Mouse (Mus musculus) limb, embryonic 15.5 days (tissue): ENCODE measurements around the gene Cep170. TPM values are rescaled to one million over a fixed set of nuclear protein-coding genes. Genes with fewer than 3 reads are reported as not detected.

Experiments used
- ATAC-seq: fragments of 200-750 bp; cut with Nextera tagmentation; 2 replicates; pipeline ENCODE4 v1.8.0; 2017; ENCODE audit warnings: low read depth, moderate TSS enrichment; ENCODE audit not compliant: insufficient number of reproducible peaks, low FRiP score, low TSS enrichment
- H3K27ac ChIP-seq: fragments of 300-500 bp; sonication (generic); 2 replicates; pipeline ENCODE4 v1.5.1; 2015; ENCODE audit warnings: moderate library complexity, mild to moderate bottlenecking, inconsistent platforms
- H3K27me3 ChIP-seq: fragments of 300-500 bp; sonication (generic); 2 replicates; pipeline ENCODE4 v1.6.1; 2015; ENCODE audit warnings: inconsistent platforms
- H3K36me3 ChIP-seq: fragments of 300-500 bp; sonication (generic); 2 replicates; pipeline ENCODE4 v1.6.1; 2015; ENCODE audit warnings: inconsistent platforms
- H3K4me1 ChIP-seq: fragments of 300-500 bp; sonication (generic); 2 replicates; pipeline ENCODE4 v1.6.1; 2015; ENCODE audit warnings: inconsistent platforms
- H3K4me2 ChIP-seq: fragments of 300-500 bp; sonication (generic); 2 replicates; pipeline ENCODE4 v1.6.1; 2015; ENCODE audit warnings: mild to moderate bottlenecking, inconsistent platforms
- H3K4me3 ChIP-seq: fragments of 300-500 bp; sonication (generic); 2 replicates; pipeline ENCODE4 v1.5.1; 2015; ENCODE audit warnings: mild to moderate bottlenecking, inconsistent platforms
- H3K9ac ChIP-seq: fragments of 300-500 bp; sonication (generic); 2 replicates; pipeline ENCODE4 v1.6.1; 2015; ENCODE audit warnings: inconsistent platforms
- H3K9me3 ChIP-seq: fragments of 300-500 bp; sonication (generic); 2 replicates; pipeline ENCODE4 v1.6.1; 2016; ENCODE audit warnings: inconsistent platforms
- WGBS: fragments of 180-500 bp; shearing (Covaris S2); methylation state at CpG from one replicate; pipeline ENCODE4 v1.1.7; 2015; 5-methylcytosine and 5-hydroxymethylcytosine counted together
- polyA plus RNA-seq: library from polyadenylated mRNA; unstranded; fragments of >200 nt; fragmentation: Nextera tagmentation; extraction: Ambion mirVana; gene quantifications from 2 replicates; pipeline ENCODE4 v1.2.1, GENCODE M21; 2015

Gene Cep170
- polyA plus RNA-seq, 1 experiment from 2014 or later, result 30.1 TPM

DNA sequence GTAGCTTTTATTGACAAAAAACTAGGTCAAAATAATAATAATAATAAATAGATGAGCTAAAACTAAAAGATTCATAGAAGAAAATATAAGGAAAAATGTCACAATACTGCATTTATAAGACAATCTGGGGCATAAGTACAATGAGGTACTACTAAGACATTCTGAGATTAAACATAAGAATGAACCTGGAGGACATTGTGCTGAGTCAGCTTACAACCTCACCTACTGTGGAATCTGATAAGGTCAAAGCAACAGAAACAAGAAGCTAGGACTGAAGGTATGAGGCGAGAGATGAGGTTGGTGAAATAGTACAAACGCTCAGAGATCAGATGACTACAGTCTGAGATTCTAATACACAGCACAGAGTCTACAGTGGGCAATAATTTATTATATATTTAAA lies 86.5 kb downstream of the Cep170 start:
- H3K4me2 ChIP-seq, result no peak overlapping the region
- 91% methylated on average over 2 of the region's 2 CpGs for WGBS
- no peaks in the 10 kb centered on the region for H3K9me3 ChIP-seq
- no peak for ATAC-seq
- no peak overlapping the region for H3K27ac ChIP-seq
- peaks cover 18% of the 10 kb centered on the region for H3K36me3 ChIP-seq
- no peak overlapping the region for H3K4me3 ChIP-seq
- H3K4me1 ChIP-seq, result no peaks in the 10 kb centered on the region
- no peaks in the 10 kb centered on the region for H3K27me3 ChIP-seq
- no peak overlapping the region for H3K9ac ChIP-seq

- Histone ChIP-seq H3K27me3 (no peaks in the 10 kb centered on the region), H3K36me3 (peaks cover 5% of the 10 kb centered on the region; the same call in 1 of the 2 replicates), H3K9ac (no peak overlapping the region), H3K27ac (no peak overlapping the region), H3K4me1 (no peaks in the 10 kb centered on the region), H3K4me3 (no peak overlapping the region), H3K4me2 (no peak overlapping the region), H3K9me3 (no peaks in the 10 kb centered on the region)
- no peak for ATAC-seq
- 87% methylated on average over 20 of the region's 20 CpGs for WGBS
These were observed 89.1 kb downstream of the Cep170 start for GRCm38 (mm10) chr1:176724771-176725170.

GRCm38 (mm10) chr1:176723858-176724713 lies 89.8 kb downstream of the Cep170 start:
- no peaks in the 10 kb centered on the region for H3K9me3 ChIP-seq
- no peak overlapping the region for H3K4me3 ChIP-seq
- ATAC-seq, result no peak
- H3K36me3 ChIP-seq, result peaks cover 5% of the 10 kb centered on the region; the same call in 1 of the 2 replicates
- no peak overlapping the region for H3K9ac ChIP-seq
- no peak overlapping the region for H3K27ac ChIP-seq
- H3K4me2 ChIP-seq, result no peak overlapping the region
- no peaks in the 10 kb centered on the region for H3K27me3 ChIP-seq
- no peaks in the 10 kb centered on the region for H3K4me1 ChIP-seq
- WGBS, result 67% methylated on average over 8 of the region's 8 CpGs

GRCm38 (mm10) chr1:176712436-176712835 lies 101.4 kb downstream of the Cep170 start:
- no peak for ATAC-seq
- no peak overlapping the region for H3K27ac ChIP-seq
- H3K36me3 ChIP-seq, result no peaks in the 10 kb centered on the region
- no peaks in the 10 kb centered on the region for H3K27me3 ChIP-seq
- H3K9ac ChIP-seq, result no peak overlapping the region
- H3K4me1 ChIP-seq, result no peaks in the 10 kb centered on the region
- 29% methylated on average over 2 of the region's 2 CpGs for WGBS
- H3K4me2 ChIP-seq, result no peak overlapping the region
- H3K4me3 ChIP-seq, result no peak overlapping the region
- H3K9me3 ChIP-seq, result no peaks in the 10 kb centered on the region

DNA sequence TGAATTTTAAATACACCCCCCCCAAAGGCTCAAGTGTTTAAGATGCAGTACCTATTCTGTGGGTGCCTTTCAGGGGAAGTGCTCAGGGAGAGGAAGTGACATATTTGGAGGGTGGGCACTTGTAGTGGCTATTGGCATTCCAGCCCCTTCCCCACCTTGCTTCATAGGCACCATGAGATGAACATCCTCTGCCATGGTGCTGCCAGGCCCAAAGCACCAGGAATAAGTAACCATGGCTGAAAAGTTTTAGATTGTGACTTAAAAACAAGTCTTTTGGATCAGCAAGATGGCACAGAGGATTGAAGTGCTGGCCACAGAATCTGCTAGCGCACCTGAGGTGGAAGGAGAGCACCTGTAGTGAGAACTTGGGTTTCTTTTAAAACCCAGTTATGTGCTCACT lies 113.6 kb downstream of the Cep170 start:
- no peaks in the 10 kb centered on the region for H3K9me3 ChIP-seq

GRCm38 (mm10) chr1:176699793-176700192 lies 114.1 kb downstream of the Cep170 start:
- Histone ChIP-seq H3K4me1 (no peaks in the 10 kb centered on the region), H3K36me3 (no peaks in the 10 kb centered on the region), H3K9ac (no peak overlapping the region), H3K27me3 (no peaks in the 10 kb centered on the region), H3K27ac (no peak overlapping the region), H3K4me2 (no peak overlapping the region), H3K9me3 (no peaks in the 10 kb centered on the region), H3K4me3 (no peak overlapping the region)
- ATAC-seq, result no peak

More for the DNA sequence above, 113.6 kb downstream of the Cep170 start:
- H3K36me3 ChIP-seq, result no peaks in the 10 kb centered on the region
- H3K9ac ChIP-seq, result no peak overlapping the region
- ATAC-seq, result no peak
- no peak overlapping the region for H3K27ac ChIP-seq
- no peak overlapping the region for H3K4me2 ChIP-seq
- no peaks in the 10 kb centered on the region for H3K27me3 ChIP-seq
- H3K4me3 ChIP-seq, result no peak overlapping the region
- no peaks in the 10 kb centered on the region for H3K4me1 ChIP-seq
- WGBS, result 98% methylated on average over 1 of the region's 1 CpGs

- Histone ChIP-seq H3K4me3 (no peak overlapping the region), H3K4me2 (no peak overlapping the region), H3K27ac (no peak overlapping the region), H3K36me3 (no peaks in the 10 kb centered on the region), H3K9ac (no peak overlapping the region), H3K9me3 (no peaks in the 10 kb centered on the region), H3K27me3 (no peaks in the 10 kb centered on the region), H3K4me1 (no peaks in the 10 kb centered on the region)
- 74% methylated on average over 3 of the region's 3 CpGs for WGBS
- no peak for ATAC-seq
These were observed 115.2 kb downstream of the Cep170 start for GRCm38 (mm10) chr1:176698647-176699046.

- 13% methylated on average over 7 of the region's 7 CpGs for WGBS
These were observed 116.8 kb downstream of the Cep170 start for GRCm38 (mm10) chr1:176697091-176697490.

GRCm38 (mm10) chr1:176691101-176691500 lies 122.8 kb downstream of the Cep170 start:
- Histone ChIP-seq H3K4me1 (no peaks in the 10 kb centered on the region), H3K9me3 (no peaks in the 10 kb centered on the region), H3K9ac (no peak overlapping the region), H3K4me3 (no peak overlapping the region), H3K36me3 (no peaks in the 10 kb centered on the region), H3K27me3 (no peaks in the 10 kb centered on the region), H3K27ac (no peak overlapping the region), H3K4me2 (no peak overlapping the region)
- ATAC-seq, result no peak
- WGBS, result 92% methylated on average over 11 of the region's 11 CpGs

More at GRCm38 (mm10) chr1:176697091-176697490, 116.8 kb downstream of the Cep170 start:
- Histone ChIP-seq H3K36me3 (no peaks in the 10 kb centered on the region), H3K4me2 (no peak overlapping the region), H3K27me3 (no peaks in the 10 kb centered on the region), H3K9me3 (no peaks in the 10 kb centered on the region), H3K4me3 (no peak overlapping the region), H3K9ac (no peak overlapping the region), H3K27ac (no peak overlapping the region), H3K4me1 (no peaks in the 10 kb centered on the region)
- ATAC-seq, result no peak

DNA sequence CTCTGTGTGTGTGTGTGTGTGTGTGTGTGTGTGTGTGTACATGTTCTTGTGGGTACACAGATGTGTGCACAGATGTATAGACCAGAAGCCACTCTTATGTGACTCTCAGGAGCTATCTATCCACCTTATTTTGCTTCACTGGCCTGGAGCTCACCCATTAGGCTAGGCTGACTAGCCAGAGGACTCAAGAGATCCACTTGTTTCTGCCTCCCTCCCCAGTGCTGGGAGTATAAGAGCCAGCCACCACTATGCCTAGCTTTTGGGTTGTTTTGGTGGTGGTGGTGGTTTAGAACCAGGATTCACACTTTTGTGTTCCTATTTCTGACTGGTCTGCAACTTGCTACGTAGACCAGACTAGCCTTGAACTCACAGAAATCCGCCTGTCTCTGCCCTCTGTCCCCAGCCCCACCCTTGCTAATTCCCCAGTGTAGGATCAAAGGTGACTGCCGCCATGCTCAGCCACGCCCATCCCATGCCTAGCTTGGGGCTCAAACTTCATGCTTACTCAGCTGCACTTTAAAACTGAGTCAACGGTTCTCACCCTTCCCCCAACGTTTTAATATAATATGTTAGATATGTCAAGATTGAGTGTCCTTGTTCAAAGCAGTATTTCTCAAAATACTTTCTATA lies 125.5 kb downstream of the Cep170 start:
- no peaks in the 10 kb centered on the region for H3K36me3 ChIP-seq
- 73% methylated on average over 6 of the region's 6 CpGs for WGBS
- no peak overlapping the region for H3K9ac ChIP-seq
- H3K4me3 ChIP-seq, result no peak overlapping the region
- H3K4me1 ChIP-seq, result no peaks in the 10 kb centered on the region
- no peak overlapping the region for H3K4me2 ChIP-seq
- H3K9me3 ChIP-seq, result no peaks in the 10 kb centered on the region
- no peak overlapping the region for H3K27ac ChIP-seq
- H3K27me3 ChIP-seq, result no peaks in the 10 kb centered on the region
- ATAC-seq, result no peak
